Mouse (Mus musculus): ENCODE data around the gene Tom1.

- no peak for TF ChIP-seq CTCF (conservative IDR thresholded peaks at IDR 0.05; ENCODE audit: low read length)
- TF ChIP-seq NANOG (IDR thresholded peaks at IDR 0.05; ENCODE audit: borderline replicate concordance, low read length): no peak
Observed at GRCm38 (mm10) chr8:74994540-74994939, 39.0 kb upstream of the Tom1 start.

Measured in E14TG2a.4 (cell line).